Mouse (Mus musculus): ENCODE results near the gene St13.

The St13 gene

GRCm38 (mm10) chr15:81365246-81365645 is 34.6 kb downstream of the St13 start:
- DNase-seq (ENCODE audit: low read depth, low spot score): no peak

GRCm38 (mm10) chr15:81364271-81364670 is 35.6 kb downstream of the St13 start:
- no peak for DNase-seq (ENCODE audit: low read depth, low spot score)

GRCm38 (mm10) chr15:81362501-81362900 is 37.4 kb downstream of the St13 start:
- DNase-seq (ENCODE audit: low read depth, low spot score): no peak

- DNase-seq (ENCODE audit: low read depth, low spot score): no peak
These were observed 38.4 kb downstream of the St13 start for GRCm38 (mm10) chr15:81361417-81362015.

- DNase-seq (ENCODE audit: low read depth, low spot score): no peak
These were observed 38.9 kb downstream of the St13 start for GRCm38 (mm10) chr15:81361022-81361404.

GRCm38 (mm10) chr15:81360345-81361021 is 39.4 kb downstream of the St13 start, which contains the start of gene Slc25a17:
Gene Slc25a17 (minus strand): TSS chr15:81360812.
- DNase-seq (ENCODE audit: low read depth, low spot score): peak; percentile 95

GRCm38 (mm10) chr15:81359421-81359820 is 40.5 kb downstream of the St13 start:
- no peak for DNase-seq (ENCODE audit: low read depth, low spot score)

- no peak for DNase-seq (ENCODE audit: low read depth, low spot score)
These were observed 40.9 kb downstream of the St13 start for GRCm38 (mm10) chr15:81358943-81359342.

- DNase-seq (ENCODE audit: low read depth, low spot score): no peak
These were observed 42.9 kb downstream of the St13 start for GRCm38 (mm10) chr15:81356946-81357345.

GRCm38 (mm10) chr15:81355146-81355761 is 44.6 kb downstream of the St13 start:
- DNase-seq (ENCODE audit: low read depth, low spot score): peak; percentile 60

GRCm38 (mm10) chr15:81352638-81353037 is 47.2 kb downstream of the St13 start:
- peak; percentile 30 for DNase-seq (ENCODE audit: low read depth, low spot score)

- no peak for DNase-seq (ENCODE audit: low read depth, low spot score)
These were observed 49.5 kb downstream of the St13 start for GRCm38 (mm10) chr15:81350401-81350800.

GRCm38 (mm10) chr15:81348366-81348765 is 51.5 kb downstream of the St13 start:
- DNase-seq (ENCODE audit: low read depth, low spot score): no peak

- no peak for DNase-seq (ENCODE audit: low read depth, low spot score)
These were observed 52.4 kb downstream of the St13 start for GRCm38 (mm10) chr15:81347466-81347865.

- DNase-seq (ENCODE audit: low read depth, low spot score): no peak
These were observed 58.5 kb downstream of the St13 start for GRCm38 (mm10) chr15:81341426-81341825.

- DNase-seq (ENCODE audit: low read depth, low spot score): no peak
These were observed 60.7 kb downstream of the St13 start for GRCm38 (mm10) chr15:81339158-81339557.

- no peak for DNase-seq (ENCODE audit: low read depth, low spot score)
These were observed 63.4 kb downstream of the St13 start for GRCm38 (mm10) chr15:81336466-81336865.

- no peak for DNase-seq (ENCODE audit: low read depth, low spot score)
These were observed 67.4 kb downstream of the St13 start for GRCm38 (mm10) chr15:81332517-81332916.

- DNase-seq (ENCODE audit: low read depth, low spot score): no peak
These were observed 69.0 kb downstream of the St13 start for GRCm38 (mm10) chr15:81330816-81331433.

- DNase-seq (ENCODE audit: low read depth, low spot score): no peak
These were observed 70.0 kb downstream of the St13 start for GRCm38 (mm10) chr15:81329721-81330369.

GRCm38 (mm10) chr15:81327501-81327900 is 72.4 kb downstream of the St13 start:
- no peak for DNase-seq (ENCODE audit: low read depth, low spot score)

GRCm38 (mm10) chr15:81324979-81325378 is 74.9 kb downstream of the St13 start:
- DNase-seq (ENCODE audit: low read depth, low spot score): no peak

Data from CD4-positive helper T cell, adult 2 months (primary cell).